Mouse (Mus musculus) liver, embryonic 15.5 days (tissue): ENCODE data around the gene Alox12. TPM values are rescaled to one million over a fixed set of nuclear protein-coding genes. Genes with fewer than 3 reads are reported as not detected.
A peak's percentile ranks its signal among the peaks of the same experiment; 100 is the strongest.

Experiments used
- ATAC-seq: fragments of 200-750 bp; cut with Nextera tagmentation; 2 replicates; pipeline ENCODE4 v1.8.0; 2017; ENCODE audit warnings: moderate number of reproducible peaks, mild to moderate bottlenecking, moderate library complexity; ENCODE audit not compliant: insufficient read depth
- H3K27ac ChIP-seq: fragments of 300-500 bp; sonication (generic); replicated peaks from 2 replicates; pipeline ENCODE4 v1.5.1; 2015; ENCODE audit warnings: mild to moderate bottlenecking, inconsistent platforms
- H3K27me3 ChIP-seq: fragments of 300-500 bp; sonication (generic); 2 replicates; pipeline ENCODE4 v1.6.1; 2015; ENCODE audit warnings: mild to moderate bottlenecking, inconsistent platforms
- H3K36me3 ChIP-seq: fragments of 300-500 bp; sonication (generic); replicated peaks from 2 replicates; pipeline ENCODE4 v1.6.1; 2015; ENCODE audit warnings: moderate library complexity, mild to moderate bottlenecking, inconsistent platforms
- H3K4me1 ChIP-seq: fragments of 300-500 bp; sonication (generic); replicated peaks from 2 replicates; pipeline ENCODE4 v1.6.1; 2015; ENCODE audit warnings: inconsistent platforms
- H3K4me2 ChIP-seq: fragments of 300-500 bp; sonication (generic); 2 replicates; pipeline ENCODE4 v1.6.1; 2015; ENCODE audit warnings: moderate library complexity, mild to moderate bottlenecking, inconsistent platforms
- H3K4me3 ChIP-seq: fragments of 300-500 bp; sonication (generic); replicated peaks from 2 replicates; pipeline ENCODE4 v1.5.1; 2015; ENCODE audit warnings: mild to moderate bottlenecking, inconsistent platforms
- H3K9ac ChIP-seq: fragments of 300-500 bp; sonication (generic); 2 replicates; pipeline ENCODE4 v1.6.1; 2015; ENCODE audit warnings: moderate library complexity, mild to moderate bottlenecking, inconsistent platforms
- H3K9me3 ChIP-seq: fragments of 300-500 bp; sonication (generic); replicated peaks from 2 replicates; pipeline ENCODE4 v1.6.1; 2016; ENCODE audit warnings: inconsistent platforms
- WGBS: fragments of 180-500 bp; shearing (Covaris S2); methylation state at CpG from one replicate; pipeline ENCODE4 v1.1.7; 2015; ENCODE audit warnings: mixed read lengths; ENCODE audit not compliant: insufficient replicate concordance; 5-methylcytosine and 5-hydroxymethylcytosine counted together
- polyA plus RNA-seq: library from polyadenylated mRNA; unstranded; fragments of >200 nt; fragmentation: Nextera tagmentation; extraction: Ambion mirVana; gene quantifications from 2 replicates; pipeline ENCODE4 v1.2.1, GENCODE M21; 2015

Alox12 gene
- polyA plus RNA-seq = 13.8 and 14.5 TPM in 2 replicates

GRCm38 (mm10) chr11:70254931-70255531, at the start of gene Alox12:
Gene Alox12 (minus strand): TSS chr11:70255353.
- ATAC-seq = no peak

GRCm38 (mm10) chr11:70302293-70302692, 47.1 kb upstream of the Alox12 start:
- Histone ChIP-seq H3K36me3 (no peaks in the 10 kb centered on the region), H3K9ac (no peak overlapping the region), H3K27me3 (no peaks in the 10 kb centered on the region), H3K27ac (no peak overlapping the region), H3K9me3 (no peaks in the 10 kb centered on the region), H3K4me3 (no peak overlapping the region), H3K4me2 (no peak overlapping the region), H3K4me1 (no peaks in the 10 kb centered on the region; the same call in 1 of the 2 replicates)
- no peak for ATAC-seq
- 16% methylated on average over 4 of the region's 4 CpGs for WGBS

More at GRCm38 (mm10) chr11:70254931-70255531, at the start of gene Alox12:
- peaks cover 73% of the 10 kb centered on the region for H3K27me3 ChIP-seq
- peaks cover 15% of the 10 kb centered on the region for H3K4me1 ChIP-seq
- H3K9ac ChIP-seq = no peak within 1 kb of the TSS
- no peaks in the 10 kb centered on the region for H3K9me3 ChIP-seq
- peak within 1 kb of the TSS; percentile 18; the same call in 1 of the 2 replicates for H3K4me3 ChIP-seq
- peak within 1 kb of the TSS; percentile 46 for H3K4me2 ChIP-seq
- WGBS = 4% methylated on average over 25 of the region's 25 CpGs
- H3K27ac ChIP-seq = no peak within 1 kb of the TSS
- H3K36me3 ChIP-seq = no peaks in the 10 kb centered on the region

- H3K4me2 ChIP-seq = no peak overlapping the region
- no peak overlapping the region for H3K9ac ChIP-seq
- WGBS = 9% methylated on average over 12 of the region's 12 CpGs
- no peaks in the 10 kb centered on the region; the same call in 1 of the 2 replicates for H3K4me1 ChIP-seq
- no peak overlapping the region for H3K4me3 ChIP-seq
- no peak overlapping the region for H3K27ac ChIP-seq
- H3K36me3 ChIP-seq = no peaks in the 10 kb centered on the region
- ATAC-seq = 0 out of 2 replicates have a peak, but pooled peaks have one; percentile 37
- no peaks in the 10 kb centered on the region for H3K27me3 ChIP-seq
- H3K9me3 ChIP-seq = no peaks in the 10 kb centered on the region
Observed at GRCm38 (mm10) chr11:70297836-70298454, 42.8 kb upstream of the Alox12 start.

- no peaks in the 10 kb centered on the region for H3K9me3 ChIP-seq
- H3K4me2 ChIP-seq = no peak overlapping the region
- no peak overlapping the region for H3K4me3 ChIP-seq
- 24% methylated on average over 4 of the region's 4 CpGs for WGBS
- no peaks in the 10 kb centered on the region for H3K27me3 ChIP-seq
- no peak overlapping the region for H3K9ac ChIP-seq
- no peaks in the 10 kb centered on the region for H3K36me3 ChIP-seq
- ATAC-seq = no peak
- no peaks in the 10 kb centered on the region; the same call in 1 of the 2 replicates for H3K4me1 ChIP-seq
- H3K27ac ChIP-seq = no peak overlapping the region
Observed at GRCm38 (mm10) chr11:70297405-70297804, 42.3 kb upstream of the Alox12 start.

- no peak for ATAC-seq
- Histone ChIP-seq H3K4me1 (no peaks in the 10 kb centered on the region; the same call in 1 of the 2 replicates), H3K4me3 (no peak overlapping the region), H3K9me3 (no peaks in the 10 kb centered on the region), H3K27me3 (no peaks in the 10 kb centered on the region), H3K9ac (no peak overlapping the region), H3K27ac (no peak overlapping the region), H3K4me2 (no peak overlapping the region), H3K36me3 (no peaks in the 10 kb centered on the region)
- 69% methylated on average over 6 of the region's 6 CpGs for WGBS
Observed at GRCm38 (mm10) chr11:70293881-70294280, 38.7 kb upstream of the Alox12 start.

GRCm38 (mm10) chr11:70291235-70291634, 36.1 kb upstream of the Alox12 start:
- no peak overlapping the region for H3K4me3 ChIP-seq
- ATAC-seq = no peak
- peaks cover 2% of the 10 kb centered on the region; the same call in 1 of the 2 replicates for H3K27me3 ChIP-seq
- 46% methylated on average over 6 of the region's 6 CpGs for WGBS
- H3K4me2 ChIP-seq = no peak overlapping the region
- no peaks in the 10 kb centered on the region for H3K9me3 ChIP-seq
- no peak overlapping the region for H3K27ac ChIP-seq
- no peaks in the 10 kb centered on the region for H3K4me1 ChIP-seq
- no peak overlapping the region for H3K9ac ChIP-seq
- H3K36me3 ChIP-seq = no peaks in the 10 kb centered on the region

GRCm38 (mm10) chr11:70289236-70289635, 34.1 kb upstream of the Alox12 start:
- no peaks in the 10 kb centered on the region for H3K4me1 ChIP-seq
- no peak overlapping the region for H3K27ac ChIP-seq
- no peak overlapping the region for H3K9ac ChIP-seq
- H3K9me3 ChIP-seq = no peaks in the 10 kb centered on the region
- peaks cover 6% of the 10 kb centered on the region for H3K27me3 ChIP-seq
- no peaks in the 10 kb centered on the region for H3K36me3 ChIP-seq
- 39% methylated on average over 6 of the region's 6 CpGs for WGBS
- ATAC-seq = no peak
- no peak overlapping the region for H3K4me2 ChIP-seq
- H3K4me3 ChIP-seq = no peak overlapping the region

GRCm38 (mm10) chr11:70288102-70288501, 32.9 kb upstream of the Alox12 start:
- no peak overlapping the region for H3K27ac ChIP-seq
- H3K4me2 ChIP-seq = no peak overlapping the region
- H3K27me3 ChIP-seq = peaks cover 6% of the 10 kb centered on the region
- no peak overlapping the region for H3K9ac ChIP-seq
- H3K4me3 ChIP-seq = no peak overlapping the region
- 73% methylated on average over 10 of the region's 10 CpGs for WGBS
- ATAC-seq = no peak
- no peaks in the 10 kb centered on the region for H3K9me3 ChIP-seq
- H3K4me1 ChIP-seq = no peaks in the 10 kb centered on the region
- no peaks in the 10 kb centered on the region for H3K36me3 ChIP-seq

- 52% methylated on average over 5 of the region's 5 CpGs for WGBS
Observed at GRCm38 (mm10) chr11:70285686-70286085, 30.5 kb upstream of the Alox12 start.

GRCm38 (mm10) chr11:70284757-70285156, 29.6 kb upstream of the Alox12 start:
- H3K4me2 ChIP-seq = no peak overlapping the region
- H3K36me3 ChIP-seq = no peaks in the 10 kb centered on the region
- H3K9me3 ChIP-seq = no peaks in the 10 kb centered on the region
- H3K9ac ChIP-seq = no peak overlapping the region
- ATAC-seq = no peak
- no peak overlapping the region for H3K4me3 ChIP-seq
- 41% methylated on average over 3 of the region's 3 CpGs for WGBS
- H3K27ac ChIP-seq = no peak overlapping the region
- H3K4me1 ChIP-seq = no peaks in the 10 kb centered on the region
- peaks cover 6% of the 10 kb centered on the region for H3K27me3 ChIP-seq

More at GRCm38 (mm10) chr11:70285686-70286085, 30.5 kb upstream of the Alox12 start:
- Histone ChIP-seq H3K4me1 (no peaks in the 10 kb centered on the region), H3K9ac (no peak overlapping the region), H3K4me3 (no peak overlapping the region), H3K27me3 (peaks cover 6% of the 10 kb centered on the region), H3K4me2 (no peak overlapping the region), H3K27ac (no peak overlapping the region), H3K9me3 (no peaks in the 10 kb centered on the region), H3K36me3 (no peaks in the 10 kb centered on the region)
- ATAC-seq = no peak

GRCm38 (mm10) chr11:70283666-70284065, 28.5 kb upstream of the Alox12 start:
- Histone ChIP-seq H3K4me2 (no peak overlapping the region), H3K9me3 (no peaks in the 10 kb centered on the region), H3K36me3 (no peaks in the 10 kb centered on the region), H3K27me3 (peaks cover 6% of the 10 kb centered on the region), H3K9ac (no peak overlapping the region), H3K4me3 (no peak overlapping the region), H3K27ac (no peak overlapping the region), H3K4me1 (no peaks in the 10 kb centered on the region)
- 65% methylated on average over 4 of the region's 4 CpGs for whole genome bisulfite sequencing
- no peak for ATAC-seq
